Mouse (Mus musculus) embryonic facial prominence, embryonic 10.5 days (tissue): ENCODE results near the gene Actr8. TPM values are rescaled to one million over a fixed set of nuclear protein-coding genes. Genes with fewer than 3 reads are reported as not detected.

Experiments
- DNase-seq: peaks from one replicate; pipeline ENCODE4 v3.0.0-alpha.2; 2017; ENCODE audit warnings: low spot score
- H3K27ac ChIP-seq: fragments of 300-500 bp; sonication (generic); replicated peaks from 2 replicates; pipeline ENCODE4 v1.5.1; 2016; ENCODE audit warnings: mild to moderate bottlenecking
- H3K27me3 ChIP-seq: fragments of 300-500 bp; sonication (generic); replicated peaks from 2 replicates; pipeline ENCODE4 v1.6.1; 2016; ENCODE audit warnings: low read depth, mild to moderate bottlenecking; ENCODE audit not compliant: poor library complexity, severe bottlenecking
- H3K36me3 ChIP-seq: fragments of 300-500 bp; sonication (generic); replicated peaks from 2 replicates; pipeline ENCODE4 v1.6.1; 2016; ENCODE audit warnings: mild to moderate bottlenecking, moderate library complexity
- H3K4me1 ChIP-seq: fragments of 300-500 bp; sonication (generic); 2 replicates; pipeline ENCODE4 v1.6.1; 2016
- H3K4me3 ChIP-seq: fragments of 300-500 bp; sonication (generic); 2 replicates; pipeline ENCODE4 v1.5.1; 2016; ENCODE audit warnings: mild to moderate bottlenecking, moderate library complexity
- H3K9me3 ChIP-seq: fragments of 300-500 bp; sonication (generic); 2 replicates; pipeline ENCODE4 v1.6.1; 2016; ENCODE audit warnings: mild to moderate bottlenecking
- WGBS: fragments of 180-500 bp; shearing (Covaris S2); methylation state at CpG from one replicate; pipeline ENCODE4 v1.1.7; 2016; 5-methylcytosine and 5-hydroxymethylcytosine counted together
- polyA plus RNA-seq: library from polyadenylated mRNA; unstranded; fragments of >200 nt; fragmentation: Nextera tagmentation; extraction: Ambion mirVana; gene quantifications from 2 replicates; pipeline ENCODE4 v1.2.1, GENCODE M21; 2016

Actr8 gene
- polyA plus RNA-seq, 1 experiment from 2014 or later, result 81.4 TPM

DNA sequence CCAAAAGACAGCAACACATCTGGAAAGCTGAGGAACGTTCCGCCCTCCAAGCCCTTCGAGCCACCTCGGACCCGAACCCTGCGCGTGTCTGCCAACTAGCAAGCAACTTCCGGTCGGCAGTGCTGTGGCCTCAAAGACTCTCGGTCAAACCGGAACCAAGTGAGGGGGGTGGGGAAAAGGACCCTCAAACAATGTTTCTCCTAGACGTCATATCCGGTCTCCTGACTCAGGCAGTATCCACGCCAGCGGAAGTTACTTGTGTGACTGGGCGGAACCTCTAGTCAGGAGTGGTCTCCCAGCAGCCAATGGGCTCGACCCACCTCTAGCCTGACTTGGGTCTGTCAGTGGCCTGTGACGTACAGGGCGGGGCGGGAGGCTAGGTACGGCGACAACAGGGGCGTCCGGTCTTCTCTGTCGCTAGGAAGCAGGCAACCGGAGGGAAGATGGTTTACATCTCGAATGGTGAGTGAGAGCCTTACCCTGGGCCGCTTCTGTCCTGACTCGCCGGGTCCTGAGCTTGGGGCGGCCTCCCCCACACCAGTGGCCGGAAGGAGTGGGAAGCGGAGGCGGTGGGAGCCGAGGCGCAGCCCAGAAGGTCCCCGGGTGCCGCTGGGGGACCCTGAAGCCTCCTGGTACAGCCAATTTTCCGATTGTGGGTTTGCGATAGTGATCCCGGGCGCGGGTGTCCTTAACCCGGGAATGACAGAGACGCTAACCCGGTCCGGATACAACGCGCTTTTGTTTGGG is 9.9 kb upstream of the Actr8 start, which contains the start of gene Selenok:
Gene Selenok (plus strand): TSS at position 234 of the 747 bp plus-strand sequence.
- peak within 1 kb of the TSS; percentile 92 for H3K27ac ChIP-seq
- WGBS, result under 1% methylated on average over 49 of the region's 49 CpGs

DNA sequence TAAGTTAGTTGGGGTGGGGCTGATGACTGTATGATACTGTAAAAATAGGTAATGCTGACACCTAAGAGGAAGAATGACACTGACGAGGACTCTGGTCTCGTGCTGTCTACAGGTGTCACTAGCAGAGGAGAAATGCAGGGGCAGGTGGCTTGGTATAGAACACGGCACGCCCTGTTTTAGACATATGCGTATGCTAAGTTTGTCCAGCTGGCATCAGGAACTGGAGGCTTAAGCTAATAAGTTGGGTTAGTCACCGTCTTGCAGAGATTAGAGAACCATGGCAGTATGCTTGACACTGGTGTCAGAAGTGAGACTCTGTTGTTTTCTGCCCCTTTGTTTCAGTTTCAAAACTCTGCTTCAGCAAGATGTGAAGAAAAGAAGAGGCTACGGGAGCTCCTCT is 6.7 kb upstream of the Actr8 start:
- H3K27me3 ChIP-seq, result no peaks in the 10 kb centered on the region
- WGBS, result 94% methylated on average over 7 of the region's 7 CpGs
- H3K9me3 ChIP-seq, result no peaks in the 10 kb centered on the region
- peaks cover 19% of the 10 kb centered on the region for H3K4me1 ChIP-seq
- H3K27ac ChIP-seq, result no peak overlapping the region
- no peak overlapping the region for H3K4me3 ChIP-seq
- peaks cover 67% of the 10 kb centered on the region for H3K36me3 ChIP-seq
- no peak for DNase-seq

More for the DNA sequence above, 9.9 kb upstream of the Actr8 start, which contains the start of gene Selenok:
- no peaks in the 10 kb centered on the region for H3K27me3 ChIP-seq
- H3K9me3 ChIP-seq, result no peaks in the 10 kb centered on the region
- peak within 1 kb of the TSS; percentile 95 for H3K4me3 ChIP-seq
- peaks cover 19% of the 10 kb centered on the region for H3K4me1 ChIP-seq
- H3K36me3 ChIP-seq, result peaks cover 35% of the 10 kb centered on the region
- peak; percentile 96 for DNase-seq

DNA sequence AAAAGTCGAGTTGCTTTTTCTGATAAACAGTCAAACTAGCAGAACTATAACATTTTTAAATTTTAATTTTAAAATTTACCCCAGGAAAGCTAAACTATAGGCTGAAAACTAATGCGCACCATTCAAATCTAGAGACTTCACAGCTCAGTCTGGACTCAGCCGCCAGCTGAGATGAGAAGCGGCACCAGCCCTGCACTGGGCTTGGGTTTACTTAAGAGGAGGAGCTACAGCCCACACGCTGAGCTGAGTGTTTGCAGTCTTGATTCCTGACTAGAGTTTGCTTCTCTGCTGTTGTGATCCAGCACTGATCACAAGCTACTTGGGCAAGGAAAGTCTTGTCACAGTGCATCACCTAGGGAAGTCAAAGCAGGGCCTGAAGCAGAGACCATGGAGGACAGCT is 6.1 kb upstream of the Actr8 start:
- no peaks in the 10 kb centered on the region for H3K27me3 ChIP-seq
- H3K36me3 ChIP-seq, result peaks cover 72% of the 10 kb centered on the region
- H3K9me3 ChIP-seq, result no peaks in the 10 kb centered on the region
- no peak for DNase-seq
- H3K27ac ChIP-seq, result no peak overlapping the region
- WGBS, result 90% methylated on average over 5 of the region's 5 CpGs
- no peak overlapping the region for H3K4me3 ChIP-seq
- peaks cover 19% of the 10 kb centered on the region for H3K4me1 ChIP-seq

DNA sequence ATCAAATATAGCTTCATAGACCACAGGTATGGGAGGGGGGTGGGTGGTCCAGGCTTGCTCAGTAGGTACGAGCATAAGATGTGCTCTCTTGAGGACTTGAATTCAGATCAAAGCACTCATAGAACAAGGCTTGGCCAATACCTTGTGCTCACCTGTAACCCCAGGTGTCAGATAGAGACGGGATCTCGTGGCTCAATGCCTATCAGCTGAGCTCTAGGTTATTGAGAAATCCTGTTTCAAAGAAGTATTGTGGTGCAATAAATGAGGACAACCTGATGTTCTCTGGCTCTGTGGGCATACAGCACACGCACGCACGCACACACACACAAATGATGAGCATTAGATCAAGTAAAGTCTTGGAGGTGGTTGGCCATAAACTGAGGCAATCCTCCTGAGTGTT is 1.2 kb upstream of the Actr8 start:
- peaks cover 11% of the 10 kb centered on the region for H3K4me1 ChIP-seq
- no peak for DNase-seq
- no peak overlapping the region for H3K4me3 ChIP-seq
- peaks cover 9% of the 10 kb centered on the region; the same call in 1 of the 2 replicates for H3K9me3 ChIP-seq
- peaks cover 73% of the 10 kb centered on the region for H3K36me3 ChIP-seq
- 95% methylated on average over 6 of the region's 6 CpGs for WGBS
- H3K27me3 ChIP-seq, result no peaks in the 10 kb centered on the region
- no peak overlapping the region for H3K27ac ChIP-seq

DNA sequence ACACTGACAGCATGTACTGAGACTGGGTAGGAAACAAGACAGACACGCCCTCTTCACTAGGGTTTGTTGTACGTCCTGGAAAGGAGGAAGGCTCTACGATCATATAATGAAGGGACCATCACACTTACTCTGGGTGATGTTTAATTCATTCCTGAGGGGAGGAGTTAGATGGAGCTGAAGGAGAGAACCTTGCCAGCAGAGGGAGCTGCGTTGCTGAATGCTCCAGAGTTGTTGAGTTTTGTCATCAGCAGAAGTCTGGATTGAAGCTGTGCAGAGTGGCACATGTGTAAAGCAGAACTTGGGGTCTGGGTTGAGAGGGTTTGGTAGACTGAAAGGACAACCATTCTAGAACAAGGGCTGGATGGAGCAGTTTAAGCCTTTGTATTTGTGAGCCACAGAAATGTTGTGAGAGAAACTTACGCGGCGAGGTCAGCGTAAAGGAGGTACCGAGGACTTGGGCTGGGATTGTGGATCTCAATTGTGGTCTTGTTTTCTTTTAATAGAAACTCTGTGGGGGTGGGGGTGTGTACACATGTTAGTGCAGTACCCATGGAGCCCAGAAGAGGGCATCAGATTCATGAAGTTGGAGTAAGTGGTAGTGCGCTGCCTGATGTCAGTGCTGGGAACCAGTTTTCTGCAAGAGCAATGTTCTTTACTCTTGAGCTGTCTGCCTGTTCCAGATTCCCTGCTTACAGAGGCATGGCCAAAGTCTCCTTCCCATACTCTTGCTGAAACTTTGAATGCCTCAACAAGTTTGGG is 2.5 kb downstream of the Actr8 start:
- Histone ChIP-seq H3K4me3 (no peak overlapping the region), H3K27me3 (no peaks in the 10 kb centered on the region), H3K36me3 (peaks cover 73% of the 10 kb centered on the region), H3K27ac (no peak overlapping the region), H3K4me1 (peaks cover 11% of the 10 kb centered on the region), H3K9me3 (peaks cover 9% of the 10 kb centered on the region; the same call in 1 of the 2 replicates)
- WGBS, result 96% methylated on average over 10 of the region's 10 CpGs
- no peak for DNase-seq

DNA sequence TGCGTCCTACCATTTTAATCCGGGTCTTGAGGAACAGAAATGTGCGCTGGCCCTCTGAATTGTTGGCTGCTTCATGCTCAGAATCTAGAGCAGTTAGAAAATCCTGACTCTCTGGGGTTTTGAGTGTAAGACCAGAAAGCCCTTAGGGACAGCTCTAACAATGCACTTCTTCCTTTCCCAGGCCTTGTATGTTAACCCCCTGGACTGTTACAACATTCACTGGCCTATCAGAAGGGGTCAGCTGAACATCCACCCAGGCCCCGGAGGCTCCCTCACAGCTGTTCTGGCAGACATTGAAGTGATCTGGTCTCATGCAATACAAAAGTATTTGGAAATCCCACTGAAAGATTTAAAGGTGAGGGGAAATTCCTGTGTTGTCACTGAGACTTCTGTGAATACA is 8.0 kb downstream of the Actr8 start:
- Histone ChIP-seq H3K36me3 (peaks cover 100% of the 10 kb centered on the region), H3K4me1 (no peaks in the 10 kb centered on the region), H3K4me3 (no peak overlapping the region), H3K9me3 (peaks cover under 1% of the 10 kb centered on the region; the same call in 1 of the 2 replicates), H3K27ac (no peak overlapping the region), H3K27me3 (no peaks in the 10 kb centered on the region)
- no peak for DNase-seq
- 94% methylated on average over 4 of the region's 4 CpGs for WGBS

DNA sequence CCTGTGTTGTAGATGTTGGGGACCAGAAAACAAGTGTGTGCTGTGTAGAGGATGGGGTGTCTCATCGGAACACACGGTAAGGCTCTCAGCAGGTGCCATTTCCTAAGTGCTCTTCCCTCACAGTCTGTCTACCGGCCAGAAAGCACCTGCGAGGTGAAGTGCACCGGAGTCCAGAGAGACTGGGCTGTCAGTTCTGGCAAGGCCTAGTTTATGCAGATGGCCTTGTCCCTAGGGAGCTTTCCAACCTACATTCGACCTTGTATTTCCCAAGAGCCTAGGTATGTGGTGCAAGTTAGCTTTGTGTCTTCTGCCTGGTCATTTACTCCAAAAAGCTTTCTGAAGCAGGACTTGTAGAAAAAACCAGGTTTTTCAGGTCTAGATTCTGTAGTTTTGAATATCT is 9.1 kb downstream of the Actr8 start:
- no peaks in the 10 kb centered on the region for H3K4me1 ChIP-seq
- 95% methylated on average over 6 of the region's 6 CpGs for WGBS

DNA sequence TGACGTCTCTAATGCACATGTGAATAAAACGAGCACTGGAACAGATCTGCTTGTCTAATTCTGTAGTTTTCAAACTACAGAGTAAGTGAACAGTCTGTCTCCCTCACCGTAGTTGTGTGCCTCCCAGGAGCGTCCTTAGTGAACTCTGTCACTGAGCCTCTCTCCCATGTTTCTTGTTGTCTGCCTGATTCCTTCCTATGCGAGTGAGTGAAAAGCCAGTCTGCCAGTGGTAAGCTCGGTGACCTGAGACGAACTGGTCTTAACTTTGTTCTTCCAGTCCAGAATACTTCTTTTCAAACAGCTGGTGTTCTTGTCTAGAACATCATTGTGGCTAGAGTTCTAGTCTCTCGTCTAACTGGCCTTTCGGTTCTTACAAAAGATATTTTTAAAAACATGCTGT is 9.6 kb downstream of the Actr8 start:
- DNase-seq, result no peak
- H3K27me3 ChIP-seq, result no peaks in the 10 kb centered on the region
- H3K4me1 ChIP-seq, result no peaks in the 10 kb centered on the region
- WGBS, result 95% methylated on average over 9 of the region's 9 CpGs
- no peak overlapping the region for H3K27ac ChIP-seq
- no peaks in the 10 kb centered on the region for H3K9me3 ChIP-seq
- peaks cover 100% of the 10 kb centered on the region for H3K36me3 ChIP-seq
- no peak overlapping the region for H3K4me3 ChIP-seq

More for the DNA sequence above, 9.1 kb downstream of the Actr8 start:
- H3K9me3 ChIP-seq, result no peaks in the 10 kb centered on the region
- H3K27ac ChIP-seq, result no peak overlapping the region
- DNase-seq, result no peak
- peaks cover 100% of the 10 kb centered on the region for H3K36me3 ChIP-seq
- H3K4me3 ChIP-seq, result no peak overlapping the region
- H3K27me3 ChIP-seq, result no peaks in the 10 kb centered on the region

DNA sequence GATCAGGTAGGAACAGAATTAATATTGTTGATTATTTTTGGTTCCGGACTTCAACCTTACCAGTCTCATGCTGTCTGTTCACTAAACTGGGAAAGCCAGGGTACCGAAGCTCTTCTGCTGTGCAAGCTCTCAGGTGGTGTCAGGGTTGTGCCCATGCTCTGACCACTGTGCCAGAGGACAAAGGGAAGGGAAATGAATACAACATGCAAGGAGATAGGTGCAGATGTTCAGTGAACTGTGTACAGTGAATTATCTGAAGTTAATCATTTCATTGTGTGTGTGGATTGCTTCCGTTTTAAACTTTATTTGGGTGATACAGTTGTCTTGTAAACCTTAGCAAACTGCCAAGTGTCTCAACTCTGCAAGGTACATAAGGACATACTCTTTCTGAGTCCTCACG is 10.2 kb downstream of the Actr8 start:
- no peaks in the 10 kb centered on the region for H3K27me3 ChIP-seq
- WGBS, result 94% methylated on average over 4 of the region's 4 CpGs
- no peak overlapping the region for H3K4me3 ChIP-seq
- H3K9me3 ChIP-seq, result no peaks in the 10 kb centered on the region
- no peak overlapping the region for H3K27ac ChIP-seq
- H3K36me3 ChIP-seq, result peaks cover 100% of the 10 kb centered on the region
- DNase-seq, result no peak
- H3K4me1 ChIP-seq, result no peaks in the 10 kb centered on the region

DNA sequence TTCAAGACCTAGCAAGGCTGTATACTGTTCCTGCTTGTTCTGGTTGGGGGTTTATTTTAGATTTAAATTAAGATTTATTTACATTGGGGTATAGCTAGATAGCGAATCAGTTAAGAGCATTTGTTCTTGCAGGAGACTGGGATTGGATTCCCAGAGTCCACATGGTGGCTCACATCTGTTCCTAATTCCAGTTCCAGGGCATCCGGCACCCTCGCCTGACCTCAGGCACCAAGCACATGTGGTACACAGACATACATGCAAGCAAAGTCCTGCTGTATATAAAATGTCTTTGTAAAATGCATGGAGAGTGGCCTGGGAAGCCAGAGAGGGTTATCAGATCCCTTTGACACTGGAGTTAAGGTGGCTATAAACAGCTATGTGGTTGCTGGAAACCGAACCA is 16.8 kb downstream of the Actr8 start:
- Histone ChIP-seq H3K4me1 (peaks cover 27% of the 10 kb centered on the region), H3K9me3 (no peaks in the 10 kb centered on the region), H3K27me3 (no peaks in the 10 kb centered on the region), H3K4me3 (no peak overlapping the region), H3K36me3 (peaks cover 84% of the 10 kb centered on the region), H3K27ac (no peak overlapping the region)
- peak; percentile 80 for DNase-seq
- WGBS, result 43% methylated on average over 4 of the region's 4 CpGs

DNA sequence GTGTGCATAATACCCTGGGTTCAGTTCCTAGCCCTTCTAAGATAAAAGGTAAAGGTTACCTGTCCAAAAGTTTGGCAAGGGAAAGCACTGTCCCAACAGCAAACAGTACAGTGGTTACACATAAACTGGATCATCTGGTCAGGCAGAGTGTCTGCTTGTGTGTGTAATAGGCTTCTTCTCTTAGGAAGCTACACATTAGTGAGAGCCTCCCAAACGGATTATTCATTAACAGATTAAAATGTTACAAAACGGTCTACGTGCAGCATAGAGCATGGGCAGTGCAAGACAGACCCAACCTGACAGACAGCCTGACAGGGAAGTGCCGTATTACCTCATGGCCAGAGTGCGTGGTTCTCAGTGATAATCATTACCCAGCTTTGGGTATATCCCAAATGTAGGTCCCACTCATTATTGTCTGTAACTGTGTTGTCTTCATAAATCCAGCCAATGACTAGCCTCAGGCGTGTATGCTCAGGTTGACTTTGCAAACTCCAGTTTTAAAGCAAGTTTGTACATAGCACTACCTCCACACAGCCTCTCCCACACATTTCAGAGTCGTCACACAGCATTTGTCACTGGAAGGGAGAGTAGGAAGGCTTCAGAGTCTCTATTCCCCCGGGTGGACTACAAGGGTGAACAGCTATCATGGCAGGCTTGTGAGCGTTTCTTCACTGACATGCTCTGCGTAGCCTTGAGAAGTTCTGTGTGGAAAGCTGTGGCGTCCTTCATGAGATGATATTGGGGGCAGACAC is 18.0 kb downstream of the Actr8 start:
- no peaks in the 10 kb centered on the region for H3K9me3 ChIP-seq
- H3K27me3 ChIP-seq, result no peaks in the 10 kb centered on the region
- H3K4me3 ChIP-seq, result no peak overlapping the region
- WGBS, result 92% methylated on average over 11 of the region's 11 CpGs
- H3K36me3 ChIP-seq, result peaks cover 72% of the 10 kb centered on the region
- no peak overlapping the region for H3K27ac ChIP-seq
- H3K4me1 ChIP-seq, result peaks cover 27% of the 10 kb centered on the region
- DNase-seq, result no peak

DNA sequence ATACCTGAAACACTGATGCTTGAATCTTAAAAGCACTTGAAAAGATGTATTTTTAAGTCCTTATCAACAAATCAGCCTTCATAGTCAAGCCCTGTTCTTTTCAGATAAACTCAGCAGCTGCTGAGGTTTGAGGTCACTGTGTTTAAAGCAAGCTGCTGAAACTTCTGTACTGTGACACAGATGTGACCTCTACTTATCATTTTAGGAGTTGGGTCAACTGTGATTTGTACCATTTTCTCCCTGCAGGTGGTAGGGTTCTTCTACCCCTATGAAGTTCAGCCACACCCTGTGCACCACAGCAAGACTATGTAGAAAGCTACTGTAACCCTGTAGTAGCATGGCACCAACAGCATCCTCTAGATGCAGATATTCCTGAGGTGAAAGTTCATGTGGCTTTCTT is 19.2 kb downstream of the Actr8 start:
- Histone ChIP-seq H3K36me3 (peaks cover 60% of the 10 kb centered on the region), H3K27me3 (no peaks in the 10 kb centered on the region), H3K9me3 (no peaks in the 10 kb centered on the region), H3K4me3 (no peak overlapping the region), H3K4me1 (peaks cover 27% of the 10 kb centered on the region), H3K27ac (no peak overlapping the region)
- DNase-seq, result no peak
